Mouse (Mus musculus): ENCODE measurements at regions not wholly inside any gene's neighbourhood (a gene's known extent, or its start where the extent isn't known, plus 50 kb on each side); places are given as distances from the start of the nearest gene placed in this dataset.

GRCm38 (mm10) chr9:63038031-63038430 is 50.3 kb upstream of the Pias1 start:
- no peak for DNase-seq
